Mouse (Mus musculus) heart, postnatal 0 days (tissue): ENCODE data around the gene Cxcl2.

Experiments
- CTCF ChIP-seq: IDR thresholded peaks from 2 replicates; pipeline ENCODE4 v1.5.1; 2016; ENCODE audit warnings: antibody characterized with exemption, control low read depth, low read depth
- EP300 ChIP-seq: IDR thresholded peaks from 2 replicates; pipeline ENCODE4 v1.6.1; 2016; ENCODE audit warnings: antibody characterized with exemption, low read depth

- TF ChIP-seq EP300 (no peak), CTCF (no peak)
Measured at GRCm38 (mm10) chr5:90891464-90891813, 12.2 kb upstream of the Cxcl2 start.
